Comparison of ENCODE assay signal across 8 mouse cellular contexts in the genomic region with DNA sequence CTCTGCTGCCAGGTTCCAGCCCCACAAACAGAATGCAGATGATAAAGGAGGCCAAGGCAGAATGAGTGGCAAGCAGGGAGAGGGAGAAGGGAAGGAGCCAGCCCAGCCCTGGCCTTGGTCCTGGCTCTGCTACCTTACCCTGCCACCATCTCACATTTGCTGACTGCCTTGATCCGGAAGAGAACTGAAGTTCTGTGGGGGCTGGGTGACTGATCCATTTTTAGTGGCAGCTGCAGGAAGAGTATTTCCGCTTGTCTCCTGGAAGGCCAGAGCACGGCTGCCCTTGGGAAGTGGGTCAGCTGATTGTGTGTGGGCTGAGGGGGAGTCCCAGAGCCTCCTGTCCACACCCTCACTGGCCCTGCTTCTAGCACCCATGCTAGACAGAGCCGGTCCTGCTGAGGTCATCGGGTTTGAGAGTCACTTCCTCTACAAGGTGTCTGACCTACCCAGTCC. TPM values are rescaled to one million over a fixed set of nuclear protein-coding genes. Genes with fewer than 3 reads are reported as not detected.
A peak's percentile ranks its signal among the peaks of the same experiment; 100 is the strongest.
DNase-seq lines count a peak whose midpoint lies in the region; ATAC-seq and TF ChIP-seq lines count a peak whose summit lies in the region.

No protein-coding gene starts in this region.

- WGBS in midbrain, embryonic 15.5 days = 78% methylated on average over 5 of the region's 5 CpGs
- WGBS in midbrain, embryonic 13.5 days = 83% methylated on average over 5 of the region's 5 CpGs
- WGBS in intestine, embryonic 15.5 days = 58% methylated on average over 5 of the region's 5 CpGs
- WGBS in liver, embryonic 11.5 days = 38% methylated on average over 5 of the region's 5 CpGs
- 36% methylated on average over 5 of the region's 5 CpGs for WGBS in olfactory bulb, adult 2 months

- TF ChIP-seq POLR2A in olfactory bulb, adult 2 months (IDR thresholded peaks at IDR 0.05; ENCODE audit: insufficient read depth, low read depth, low read length) = no peak

- H3K4me3 ChIP-seq in midbrain, embryonic 15.5 days = no peak overlapping the region
- H3K4me3 ChIP-seq in midbrain, embryonic 13.5 days (replicated peaks) = no peak overlapping the region
- no peak overlapping the region for H3K4me3 ChIP-seq in intestine, embryonic 15.5 days (replicated peaks)
- no peak overlapping the region for H3K4me3 ChIP-seq in liver, embryonic 11.5 days (ENCODE audit: low read depth, low read length)
- H3K4me3 ChIP-seq in olfactory bulb, adult 2 months (ENCODE audit: insufficient read depth, low read depth, low read length) = no peak overlapping the region

- no peak for ATAC-seq in midbrain, embryonic 15.5 days (replicated peaks)
- no peak for ATAC-seq in midbrain, embryonic 13.5 days
- peak; percentile 57; the same call in 1 of the 2 replicates for ATAC-seq in intestine, embryonic 15.5 days
- peak; percentile 45 for ATAC-seq in liver, embryonic 11.5 days (replicated peaks; ENCODE audit: low FRiP score)
- no peak for ATAC-seq in erythroid progenitor cell, adult 5-6 weeks (replicated peaks; ENCODE audit: low FRiP score, poor library complexity, severe bottlenecking)

- H3K9me3 ChIP-seq in midbrain, embryonic 15.5 days = no peaks in the 10 kb centered on the region
- H3K9me3 ChIP-seq in midbrain, embryonic 13.5 days = no peaks in the 10 kb centered on the region
- no peaks in the 10 kb centered on the region for H3K9me3 ChIP-seq in intestine, embryonic 15.5 days
- H3K9me3 ChIP-seq in liver, embryonic 11.5 days (ENCODE audit: control insufficient read depth, low read length) = no peaks in the 10 kb centered on the region

- peaks cover 12% of the 10 kb centered on the region; the same call in 1 of the 2 replicates for H3K36me3 ChIP-seq in midbrain, embryonic 15.5 days (replicated peaks)
- H3K36me3 ChIP-seq in midbrain, embryonic 13.5 days = peaks cover 51% of the 10 kb centered on the region
- 0 out of 2 replicates have a peak, but pooled peaks cover 11% of the 10 kb centered on the region for H3K36me3 ChIP-seq in intestine, embryonic 15.5 days
- H3K36me3 ChIP-seq in liver, embryonic 11.5 days (ENCODE audit: control insufficient read depth, insufficient read depth, low read length) = peaks cover 14% of the 10 kb centered on the region

- H3K27ac ChIP-seq in midbrain, embryonic 15.5 days = peak overlapping the region; percentile 3; the same call in 1 of the 2 replicates
- no peak overlapping the region for H3K27ac ChIP-seq in midbrain, embryonic 13.5 days
- H3K27ac ChIP-seq in intestine, embryonic 15.5 days = 0 out of 2 replicates have a peak overlapping the region, but pooled peaks have one; percentile 7
- H3K27ac ChIP-seq in liver, embryonic 11.5 days (ENCODE audit: low read depth, low read length) = no peak overlapping the region; the same call in 1 of the 2 replicates
- H3K27ac ChIP-seq in olfactory bulb, adult 2 months (ENCODE audit: insufficient read depth, low read depth, low read length) = peak overlapping the region; percentile 76

- H3K4me1 ChIP-seq in midbrain, embryonic 15.5 days = no peaks in the 10 kb centered on the region
- no peaks in the 10 kb centered on the region for H3K4me1 ChIP-seq in midbrain, embryonic 13.5 days (replicated peaks)
- H3K4me1 ChIP-seq in intestine, embryonic 15.5 days (replicated peaks) = 0 out of 2 replicates have a peak, but pooled peaks cover 6% of the 10 kb centered on the region
- peaks cover 10% of the 10 kb centered on the region for H3K4me1 ChIP-seq in liver, embryonic 11.5 days (replicated peaks; ENCODE audit: control insufficient read depth, insufficient read depth, low read length)
- H3K4me1 ChIP-seq in olfactory bulb, adult 2 months (ENCODE audit: control insufficient read depth, insufficient read depth, low read length) = peaks cover 35% of the 10 kb centered on the region

- no peak overlapping the region for H3K9ac ChIP-seq in midbrain, embryonic 15.5 days
- H3K9ac ChIP-seq in midbrain, embryonic 13.5 days (replicated peaks) = no peak overlapping the region
- H3K9ac ChIP-seq in intestine, embryonic 15.5 days = no peak overlapping the region
- H3K9ac ChIP-seq in liver, embryonic 11.5 days (ENCODE audit: low read depth, low read length) = peak overlapping the region; percentile 50; the same call in 1 of the 2 replicates

- H3K4me2 ChIP-seq in midbrain, embryonic 15.5 days = no peak overlapping the region
- no peak overlapping the region for H3K4me2 ChIP-seq in midbrain, embryonic 13.5 days (replicated peaks)
- no peak overlapping the region for H3K4me2 ChIP-seq in intestine, embryonic 15.5 days (replicated peaks)
- peak overlapping the region; percentile 33 for H3K4me2 ChIP-seq in liver, embryonic 11.5 days

- peak; percentile 74 for DNase-seq in brain, adult 2 months (ENCODE audit: low read depth, low spot score)
- peak; percentile 50 for DNase-seq in gastrocnemius, postnatal 36 days
- DNase-seq in liver, embryonic 11.5 days (ENCODE audit: low spot score) = no peak

- intact Hi-C loops in gastrocnemius, postnatal 36 days (cut with DNase I) = loop anchor here (5.0 kb wide), 1 partner anchor 36 kb away; no protein-coding TSS in a partner anchor

- no peaks in the 10 kb centered on the region for H3K27me3 ChIP-seq in midbrain, embryonic 15.5 days (replicated peaks)
- H3K27me3 ChIP-seq in midbrain, embryonic 13.5 days = no peaks in the 10 kb centered on the region
- no peaks in the 10 kb centered on the region for H3K27me3 ChIP-seq in intestine, embryonic 15.5 days (replicated peaks)
- H3K27me3 ChIP-seq in liver, embryonic 11.5 days (replicated peaks; ENCODE audit: control insufficient read depth, insufficient read depth, low read length) = no peaks in the 10 kb centered on the region

- no peak for TF ChIP-seq CTCF in olfactory bulb, adult 2 months (IDR thresholded peaks at IDR 0.05; ENCODE audit: insufficient read depth, low read depth, low read length)

RNA-seq across cellular contexts. Expression of a gene that starts 38.5 kb away (rescaled TPM):
- 71.5 and 74.9 TPM in 2 replicates for polyA plus RNA-seq in midbrain, embryonic 15.5 days (2015; fragmentation: Nextera tagmentation; extraction: Ambion mirVana)
- polyA plus RNA-seq in midbrain, embryonic 13.5 days (2015; fragmentation: Nextera tagmentation; extraction: Ambion mirVana) = 66.9 and 71.8 TPM in 2 replicates
- total RNA-seq in gastrocnemius, postnatal 36 days (2021) = 10 to 100 TPM; 36.8 to 37.2 TPM
- 70.6 and 75.7 TPM in 2 replicates for polyA plus RNA-seq in intestine, embryonic 15.5 days (2015; fragmentation: Nextera tagmentation; extraction: Ambion mirVana)
- 72.7 and 79.5 TPM in 2 replicates for polyA plus RNA-seq in liver, embryonic 11.5 days (2014; fragmentation: Nextera tagmentation; extraction: Ambion mirVana)
- 371 TPM in 1 of 2 replicates, not detected in the other for polyA plus RNA-seq in olfactory bulb, adult 2 months (2012; ENCODE audit: insufficient read depth, insufficient read length, low replicate concordance, missing spikeins)
- 129 and 138 TPM in 2 replicates for total RNA-seq in erythroid progenitor cell, adult 5-6 weeks (2015; ENCODE audit: low replicate concordance)
- 181 and 184 TPM in 2 replicates for total RNA-seq in erythroid progenitor cell, adult 5-6 weeks (2017; ENCODE audit: low replicate concordance)

RNA-seq across cellular contexts. Expression of a gene that starts 46.9 kb away (rescaled TPM):
- polyA plus RNA-seq in midbrain, embryonic 15.5 days (2015; fragmentation: Nextera tagmentation; extraction: Ambion mirVana) = 61.2 and 62.7 TPM in 2 replicates
- 57.2 and 60.3 TPM in 2 replicates for polyA plus RNA-seq in midbrain, embryonic 13.5 days (2015; fragmentation: Nextera tagmentation; extraction: Ambion mirVana)
- total RNA-seq in gastrocnemius, postnatal 36 days (2021) = 10 to 100 TPM; 24.4 to 34.9 TPM
- 77.7 and 84.5 TPM in 2 replicates for polyA plus RNA-seq in intestine, embryonic 15.5 days (2015; fragmentation: Nextera tagmentation; extraction: Ambion mirVana)
- polyA plus RNA-seq in liver, embryonic 11.5 days (2014; fragmentation: Nextera tagmentation; extraction: Ambion mirVana) = 68.6 and 70.2 TPM in 2 replicates
- not detected in 2 replicates for polyA plus RNA-seq in olfactory bulb, adult 2 months (2012; ENCODE audit: insufficient read depth, insufficient read length, low replicate concordance, missing spikeins)
- total RNA-seq in erythroid progenitor cell, adult 5-6 weeks (2015; ENCODE audit: low replicate concordance) = 6.7 TPM in 1 of 2 replicates, not detected in the other
- total RNA-seq in erythroid progenitor cell, adult 5-6 weeks (2017; ENCODE audit: low replicate concordance) = 1.8 and 2.0 TPM in 2 replicates

RNA-seq across cellular contexts. Expression of a gene that starts 51.5 kb away (rescaled TPM):
- polyA plus RNA-seq in midbrain, embryonic 15.5 days (2015; fragmentation: Nextera tagmentation; extraction: Ambion mirVana) = 59.0 and 59.3 TPM in 2 replicates
- 52.3 and 53.0 TPM in 2 replicates for polyA plus RNA-seq in midbrain, embryonic 13.5 days (2015; fragmentation: Nextera tagmentation; extraction: Ambion mirVana)
- total RNA-seq in gastrocnemius, postnatal 36 days (2021) = 1 to 10 TPM; 5.2 to 6.2 TPM
- polyA plus RNA-seq in intestine, embryonic 15.5 days (2015; fragmentation: Nextera tagmentation; extraction: Ambion mirVana) = 57.0 and 60.5 TPM in 2 replicates
- polyA plus RNA-seq in liver, embryonic 11.5 days (2014; fragmentation: Nextera tagmentation; extraction: Ambion mirVana) = 59.2 and 60.2 TPM in 2 replicates
- polyA plus RNA-seq in olfactory bulb, adult 2 months (2012; ENCODE audit: insufficient read depth, insufficient read length, low replicate concordance, missing spikeins) = not detected in 2 replicates
- 4.7 TPM in 1 of 2 replicates, not detected in the other for total RNA-seq in erythroid progenitor cell, adult 5-6 weeks (2015; ENCODE audit: low replicate concordance)
- 0.98 and 4.0 TPM in 2 replicates for total RNA-seq in erythroid progenitor cell, adult 5-6 weeks (2017; ENCODE audit: low replicate concordance)

Comparison
In these comparisons a context has a peak if more than half of its experiments do, and no peak if none do; other contexts are left out.
1. H3K27ac ChIP-seq: peak in midbrain, embryonic 15.5 days (single experiment), intestine, embryonic 15.5 days (single experiment) and olfactory bulb, adult 2 months (single experiment); none in midbrain, embryonic 13.5 days (single experiment) and liver, embryonic 11.5 days (single experiment).
2. ATAC-seq: peak in intestine, embryonic 15.5 days (single experiment) and liver, embryonic 11.5 days (single experiment); none in midbrain, embryonic 15.5 days (single experiment), midbrain, embryonic 13.5 days (single experiment) and erythroid progenitor cell, adult 5-6 weeks (single experiment).
3. RNA of a gene that starts 51.5 kb away (polyA plus RNA-seq): 59.2 to 60.2 TPM in liver, embryonic 11.5 days, 59.0 to 59.3 TPM in midbrain, embryonic 15.5 days, 57.0 to 60.5 TPM in intestine, embryonic 15.5 days and 52.3 to 53.0 TPM in midbrain, embryonic 13.5 days; not detected in olfactory bulb, adult 2 months; every median in the first group is over 10 times any median in the second.